Mouse (Mus musculus) layer of hippocampus, postnatal 36 days (tissue): Measurements from ENCODE around the gene Olfr320. TPM values are rescaled to one million over a fixed set of nuclear protein-coding genes. Genes with fewer than 3 reads are reported as not detected.
"Not testable (repeated sequence)": the region's sequence is repeated elsewhere in the genome, so short reads cannot be mapped to it uniquely, and the experiment has no call there.

Source experiments
- DNase-seq, 2 experiments: peaks; one replicate each; pipeline ENCODE4 v3.0.0; 2022
- total RNA-seq, 2 experiments: library from RNA; stranded (reverse); gene quantifications; 2 replicates each; pipeline ENCODE4 v1.2.3; 2021

Gene Olfr320
- not detected for total RNA-seq

GRCm38 (mm10) chr11:58680799-58681198, at the start of gene Olfr320:
TSS of gene Olfr320 (plus strand) at chr11:58681099.
- DNase-seq: no peak

GRCm38 (mm10) chr11:58634878-58635277, 46.0 kb upstream of the Olfr320 start:
- DNase-seq: no peak

- DNase-seq: peak; percentile 42 to 43
Observed at GRCm38 (mm10) chr11:58636376-58636977, 44.4 kb upstream of the Olfr320 start.

- DNase-seq: no peak
Observed at GRCm38 (mm10) chr11:58638176-58638701, 42.7 kb upstream of the Olfr320 start.

DNA sequence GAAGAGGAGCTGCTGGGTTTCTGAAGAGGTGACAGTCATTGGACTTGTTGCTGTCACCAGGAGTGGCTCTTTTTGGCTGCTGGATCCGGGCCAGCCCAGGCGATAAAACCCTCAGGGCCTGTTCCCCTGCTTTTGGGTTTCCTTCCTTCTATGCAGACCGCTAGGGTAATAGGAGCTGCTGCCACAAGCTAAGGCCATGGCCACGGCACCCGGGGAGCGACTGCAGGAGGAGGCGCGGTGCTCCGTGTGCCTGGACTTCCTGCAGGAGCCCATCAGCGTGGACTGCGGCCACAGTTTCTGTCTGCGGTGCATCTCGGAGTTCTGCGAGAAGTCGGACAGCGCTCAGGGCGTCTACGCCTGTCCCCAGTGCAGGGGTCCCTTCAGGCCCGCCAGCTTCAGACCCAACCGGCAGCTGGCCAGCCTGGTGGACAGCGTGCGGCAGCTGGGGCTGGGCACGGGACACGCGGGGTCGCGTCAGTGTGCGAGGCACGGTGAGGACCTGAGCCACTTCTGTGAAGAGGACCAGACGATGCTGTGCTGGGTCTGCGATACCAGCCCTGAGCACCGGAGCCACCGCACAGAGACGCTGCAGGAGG, 40.5 kb upstream of the Olfr320 start, which contains the start of gene Trim58:
Gene Trim58 (plus strand): TSS at position 194 of the 596 bp plus-strand sequence.
- DNase-seq: no peak

DNA sequence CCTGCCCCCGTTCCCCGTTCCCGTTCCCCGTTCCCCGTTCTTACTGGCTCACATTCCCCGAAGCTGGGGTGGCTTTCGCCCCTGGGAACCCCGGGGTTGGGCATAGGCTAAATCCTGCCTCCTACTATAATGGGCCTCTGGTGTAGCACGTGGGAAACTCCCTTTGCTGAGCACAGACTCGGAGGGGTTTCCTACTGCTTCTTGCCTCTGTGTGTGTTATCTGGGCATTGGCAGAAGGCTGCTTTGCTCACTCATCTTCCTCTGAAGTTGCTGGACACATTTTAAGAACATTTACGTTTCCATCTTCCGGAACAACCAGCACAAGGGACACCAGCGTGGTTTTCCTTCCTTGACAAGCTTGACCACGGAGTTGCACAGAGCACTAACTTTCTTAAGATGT, 39.8 kb upstream of the Olfr320 start:
- DNase-seq: no peak

- DNase-seq: no peak
Observed at GRCm38 (mm10) chr11:58641638-58642358, 39.1 kb upstream of the Olfr320 start.

DNA sequence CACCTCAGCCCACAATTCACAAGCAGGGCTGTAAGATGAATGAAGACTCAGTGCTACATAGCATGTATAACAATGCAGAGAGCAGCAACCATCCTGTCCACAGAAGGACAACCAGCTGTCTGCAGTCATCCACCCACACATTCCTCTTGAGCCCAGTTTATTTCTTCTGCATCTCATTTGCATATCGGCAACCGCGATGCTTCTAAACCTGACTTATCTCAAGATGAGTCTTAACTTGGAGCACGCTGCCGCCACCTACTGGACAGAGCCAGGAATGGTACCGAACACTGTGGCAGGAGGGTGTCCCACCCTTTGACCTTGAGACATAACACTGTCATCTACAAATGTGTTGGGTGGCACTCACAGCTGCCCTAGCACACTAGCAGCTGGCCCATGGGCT, 37.5 kb upstream of the Olfr320 start:
- peak in 1 of 2 experiments; percentile 19 for DNase-seq

DNA sequence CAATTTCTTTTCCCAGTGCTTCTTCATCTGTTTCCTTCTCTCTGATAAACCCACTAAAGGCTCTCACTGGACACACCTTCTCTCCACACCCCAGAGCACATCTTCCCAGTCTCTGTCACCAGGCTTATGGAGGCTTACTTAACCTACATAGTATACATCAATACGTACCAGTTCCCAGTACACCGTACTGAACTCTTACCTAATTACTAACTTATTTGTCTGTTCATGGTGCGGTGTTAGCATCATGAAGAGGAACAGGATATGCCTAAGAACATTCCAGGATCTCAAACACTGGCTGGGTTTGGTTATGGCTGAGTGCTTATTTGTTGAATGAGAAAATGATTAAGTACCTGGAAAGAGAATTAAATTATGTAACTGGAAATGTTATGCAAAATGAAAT, 25.7 kb upstream of the Olfr320 start:
- DNase-seq: no peak

- DNase-seq: no peak
Observed at GRCm38 (mm10) chr11:58658596-58658995, 22.3 kb upstream of the Olfr320 start, which contains the start of gene Olfr322. TSS of gene Olfr322 (plus strand) at chr11:58658782.

- DNase-seq: no peak
Observed at GRCm38 (mm10) chr11:58669252-58669651, 11.6 kb upstream of the Olfr320 start.

- no peak for DNase-seq
Observed at GRCm38 (mm10) chr11:58671825-58672224, 9.1 kb upstream of the Olfr320 start.

DNA sequence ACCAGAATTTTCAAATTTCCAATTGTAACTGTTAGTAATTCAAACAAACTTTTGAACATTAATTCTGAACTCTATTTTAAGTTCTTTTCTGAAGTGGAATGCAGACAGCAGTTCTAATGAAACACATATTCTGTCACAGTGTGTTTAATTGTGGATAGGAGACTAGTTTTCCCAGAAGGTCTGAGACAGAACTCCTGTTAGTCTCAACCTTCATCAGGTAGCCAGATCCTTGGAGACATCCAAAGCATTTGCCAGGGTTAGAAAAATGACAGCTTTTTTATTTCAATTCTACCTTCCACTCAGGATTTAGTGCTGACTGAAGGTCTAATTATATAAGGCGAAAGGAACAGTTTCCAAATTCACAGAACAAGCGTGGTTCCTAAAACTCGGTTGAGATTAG, 18.0 kb downstream of the Olfr320 start, which contains the start of gene Olfr319:
Gene Olfr319 (plus strand): TSS at position 301 of the 400 bp plus-strand sequence.
- DNase-seq: no peak

GRCm38 (mm10) chr11:58709086-58709485, 28.2 kb downstream of the Olfr320 start:
- DNase-seq: no peak

GRCm38 (mm10) chr11:58717723-58718122, 36.8 kb downstream of the Olfr320 start:
- DNase-seq: not testable (repeated sequence)

GRCm38 (mm10) chr11:58719701-58720100, 38.8 kb downstream of the Olfr320 start:
- DNase-seq: no peak

DNA sequence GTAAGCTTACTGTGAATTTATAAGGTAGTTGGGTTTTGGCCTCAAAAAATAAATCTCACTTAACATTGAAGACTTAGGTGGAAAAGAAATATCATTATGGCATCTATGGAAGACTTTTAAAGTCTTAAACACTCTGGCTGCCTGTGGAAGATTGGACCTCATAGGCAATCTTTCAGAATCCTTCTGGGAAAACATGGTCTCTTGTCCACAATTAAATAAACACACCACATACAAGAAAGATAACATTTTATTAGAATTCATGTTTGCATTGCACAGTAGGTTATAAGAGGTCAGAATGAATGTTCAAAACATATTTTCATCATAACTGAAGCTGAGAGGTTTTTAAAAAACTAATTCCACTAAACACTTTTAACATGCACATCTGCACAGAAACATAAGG, 43.0 kb downstream of the Olfr320 start, which contains the start of gene Olfr318:
Gene Olfr318 (minus strand): TSS at position 101 of the 400 bp plus-strand sequence.
- no peak for DNase-seq

DNA sequence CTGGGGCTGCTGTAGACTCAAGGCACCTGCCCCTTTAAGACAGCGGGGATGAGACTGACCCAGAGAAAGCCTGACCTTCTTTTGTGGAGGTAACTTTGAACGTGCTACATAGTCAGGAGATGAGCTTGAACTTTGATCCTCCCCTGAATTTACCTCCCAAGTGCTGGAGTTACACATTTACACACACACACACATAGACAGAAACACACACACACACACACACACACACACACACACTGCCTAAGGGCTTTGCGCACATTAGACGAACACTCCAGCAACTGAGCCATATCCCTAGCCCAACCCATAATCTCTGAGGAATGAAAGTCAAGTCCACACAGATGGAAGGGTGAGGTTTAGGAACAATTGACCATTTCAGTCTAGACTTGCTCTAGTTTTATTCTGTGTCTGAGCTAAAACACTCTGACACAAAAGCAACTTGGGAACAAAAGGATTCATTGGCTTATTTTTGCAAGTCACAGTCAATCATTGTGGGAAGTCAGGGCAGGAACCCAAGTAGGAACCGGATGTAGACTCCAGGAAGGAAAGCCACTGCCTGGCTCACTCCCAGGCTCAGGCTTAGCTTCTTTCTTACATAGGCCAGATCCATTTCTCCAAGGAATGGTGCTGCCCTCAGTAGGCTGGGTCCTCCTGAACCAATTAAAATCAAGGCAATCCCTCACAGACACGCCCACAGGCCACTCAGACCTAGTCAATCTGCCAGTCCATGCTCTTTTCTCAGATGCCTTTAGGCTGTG, 47.2 kb downstream of the Olfr320 start:
- DNase-seq: not testable (repeated sequence)

DNA sequence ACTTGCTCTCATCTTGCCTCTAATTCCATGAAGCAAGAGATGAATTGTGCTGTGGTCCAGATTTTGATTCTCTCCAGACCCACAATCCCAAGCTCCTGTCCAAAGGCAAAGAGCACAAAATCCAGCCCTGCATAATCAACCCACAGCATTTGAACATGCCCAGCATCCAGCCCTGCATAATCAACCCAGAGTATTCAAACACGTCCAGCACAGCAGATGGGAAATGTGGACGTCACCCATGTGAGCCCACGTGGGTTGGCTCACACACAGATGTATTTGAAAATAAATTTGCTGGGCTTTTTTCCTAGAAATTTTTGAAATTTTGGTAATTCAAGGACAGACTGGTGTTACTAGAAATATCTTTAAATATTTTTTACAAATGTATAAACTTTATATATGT, 52.5 kb downstream of the Olfr320 start:
- peak; percentile 27 to 37 for DNase-seq
